Mouse (Mus musculus) heart, postnatal 4 days (tissue): ENCODE measurements around the gene Cope. TPM values are rescaled to one million over a fixed set of nuclear protein-coding genes. Genes with fewer than 3 reads are reported as not detected.
A peak's percentile ranks its signal among the peaks of the same experiment; 100 is the strongest.

Experiments
- DNase-seq: peaks from one replicate; pipeline ENCODE4 v3.0.0; 2021
- total RNA-seq, 2 experiments: library from RNA; stranded (reverse); gene quantifications; 2 replicates each; pipeline ENCODE4 v1.2.3; 2021

The Cope gene
- total RNA-seq, 2 experiments from 2014 or later, result 176 to 179 TPM

DNA sequence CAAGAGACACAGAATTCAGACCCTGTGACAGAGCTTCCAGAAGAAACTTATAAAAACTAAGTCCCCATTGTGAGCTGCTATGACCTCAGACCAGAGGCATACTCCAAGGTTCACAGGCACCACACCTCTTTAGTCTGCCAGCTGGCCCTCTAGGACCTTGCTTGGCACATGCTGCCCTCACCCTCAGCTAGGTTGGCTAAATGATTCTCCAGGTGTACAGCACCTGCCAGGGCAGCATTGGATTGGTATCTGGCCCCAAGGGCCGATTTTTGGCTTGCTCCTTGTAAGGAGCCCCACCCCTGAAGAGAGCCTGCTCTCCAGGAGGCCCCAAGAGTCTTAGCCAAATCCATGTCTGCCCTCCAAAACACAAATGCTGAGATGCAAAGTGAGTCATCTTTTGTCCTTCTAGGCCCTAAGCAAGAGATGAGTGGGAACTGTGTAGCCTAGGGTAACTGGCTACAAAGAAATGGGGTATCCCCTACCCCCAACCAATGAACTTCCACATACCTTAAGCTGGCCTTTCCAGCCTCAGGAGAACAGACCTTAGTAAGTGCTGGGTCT lies 45.6 kb downstream of the Cope start:
- no peak for DNase-seq

DNA sequence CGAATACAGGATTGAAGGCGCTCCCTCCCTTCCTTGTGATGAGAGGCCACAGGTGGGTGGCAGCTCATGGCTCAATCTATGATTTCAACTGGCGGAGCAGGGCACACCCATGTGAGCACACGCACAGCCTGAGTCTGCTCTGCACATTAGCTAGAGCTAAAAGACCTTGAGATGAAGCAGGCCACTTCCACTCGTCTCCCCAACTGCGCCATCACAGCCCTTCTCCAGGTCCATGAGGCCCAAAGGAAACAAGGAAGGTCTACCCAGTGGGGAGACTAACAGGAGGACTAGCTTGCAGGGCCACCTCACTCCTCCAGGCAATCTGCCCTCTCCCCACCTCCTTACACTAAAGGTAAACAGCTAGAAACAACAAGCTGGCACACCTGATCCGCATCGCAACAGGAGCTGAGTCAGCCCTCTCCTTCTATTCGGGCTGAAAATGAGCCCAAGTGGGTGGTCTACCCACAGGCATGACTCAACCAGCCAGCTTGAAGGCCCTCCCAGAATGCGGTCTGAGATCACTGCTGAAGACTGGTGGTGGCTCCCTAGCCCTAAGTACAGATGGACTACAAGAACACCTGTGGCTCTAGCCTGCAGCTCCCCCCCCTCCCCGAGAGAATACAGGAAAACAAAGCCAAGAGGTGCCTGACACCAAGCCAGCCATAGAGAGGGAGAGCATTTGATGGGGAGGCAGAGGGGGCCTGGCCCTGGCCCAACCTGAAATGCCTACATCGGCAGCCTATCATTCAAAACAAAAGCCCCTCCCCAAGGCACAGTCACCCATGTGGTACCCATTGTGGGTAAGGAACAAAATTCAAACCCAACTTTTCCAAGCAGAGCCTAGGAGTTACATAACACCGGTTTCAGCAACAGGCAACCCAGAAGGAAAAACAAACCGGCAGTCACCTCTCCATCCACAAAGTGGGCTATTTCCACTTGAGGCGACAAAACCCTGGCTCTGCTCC lies 49.0 kb downstream of the Cope start:
- no peak for DNase-seq

DNA sequence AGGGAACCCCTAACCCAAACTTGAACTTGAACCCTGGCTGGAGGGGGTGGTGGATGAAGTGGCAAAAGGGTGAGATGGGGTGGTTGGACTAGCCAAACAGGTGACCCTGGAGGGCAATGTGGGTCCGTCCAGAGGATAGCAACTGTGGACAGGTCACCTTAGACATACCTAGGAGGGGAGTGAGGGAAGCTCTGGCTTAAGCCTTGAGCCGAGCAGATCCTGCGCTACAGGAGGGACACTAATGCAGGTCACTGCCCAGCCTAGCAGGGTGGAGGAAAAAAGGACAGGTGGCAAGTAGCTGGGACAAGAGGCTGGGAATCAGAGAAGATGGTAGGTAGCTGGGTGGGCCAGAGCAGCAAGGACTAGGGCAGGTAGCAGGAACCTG lies 49.7 kb downstream of the Cope start:
- DNase-seq, result no peak

DNA sequence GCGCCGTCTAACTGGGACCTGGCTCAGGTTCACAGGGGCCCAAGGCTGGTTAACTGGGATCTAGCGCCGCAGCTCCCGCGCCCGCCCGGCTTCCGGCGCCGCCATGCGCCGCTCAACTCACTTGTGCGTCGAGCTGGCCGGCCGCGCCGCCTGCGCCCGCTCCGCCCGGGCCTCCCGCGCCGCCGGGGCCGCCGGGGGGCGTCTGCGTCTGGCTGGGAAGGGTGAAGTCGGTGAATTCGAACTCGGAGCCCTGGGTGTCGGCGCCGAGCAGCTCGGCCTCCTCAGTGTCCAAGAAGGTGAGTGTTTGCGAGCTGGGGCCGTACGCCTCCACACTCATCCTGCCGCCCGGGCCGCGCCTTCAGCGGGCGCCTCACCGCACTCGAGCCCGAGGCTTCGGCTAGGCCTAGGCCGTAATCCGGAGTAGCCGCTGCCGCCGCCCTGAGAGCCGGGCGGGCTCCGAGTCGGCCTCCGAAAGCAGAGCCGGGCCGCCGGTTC lies 50.4 kb downstream of the Cope start:
- peak; percentile 71 for DNase-seq

DNA sequence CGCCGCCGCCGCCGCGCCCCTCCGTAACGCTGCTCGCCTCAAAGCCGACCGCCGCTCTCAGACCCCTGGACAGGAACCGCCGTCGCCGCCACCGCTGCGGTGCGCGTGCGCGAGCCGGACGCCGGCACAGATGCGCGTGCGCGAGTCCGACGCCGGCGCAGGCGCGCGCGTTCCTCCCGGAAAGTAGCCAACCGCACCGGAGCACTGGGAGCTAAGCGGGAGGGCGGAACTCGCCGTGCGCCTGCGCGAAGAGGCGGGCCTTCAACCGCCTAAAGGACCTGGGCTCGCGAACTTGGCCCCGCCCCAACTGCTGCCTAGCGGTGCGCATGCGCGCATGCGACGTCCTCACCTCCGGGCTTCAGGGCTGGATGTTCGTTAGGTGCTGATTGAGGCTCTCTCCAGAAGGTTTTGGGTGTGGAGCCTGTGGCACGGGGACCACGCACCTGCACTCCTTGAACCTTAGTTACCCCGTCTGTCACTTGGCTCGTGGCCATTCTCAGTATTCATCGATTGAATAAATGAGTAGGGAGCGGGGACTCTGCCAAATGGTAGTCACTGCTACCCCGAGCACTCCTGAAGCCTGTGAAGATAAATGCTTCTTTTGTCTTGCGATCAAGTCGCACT lies 51.0 kb downstream of the Cope start, which contains the start of gene Upf1:
Upf1 (minus strand) TSS at position 85 of the 624 bp plus-strand sequence.
- peak; percentile 100 for DNase-seq

DNA sequence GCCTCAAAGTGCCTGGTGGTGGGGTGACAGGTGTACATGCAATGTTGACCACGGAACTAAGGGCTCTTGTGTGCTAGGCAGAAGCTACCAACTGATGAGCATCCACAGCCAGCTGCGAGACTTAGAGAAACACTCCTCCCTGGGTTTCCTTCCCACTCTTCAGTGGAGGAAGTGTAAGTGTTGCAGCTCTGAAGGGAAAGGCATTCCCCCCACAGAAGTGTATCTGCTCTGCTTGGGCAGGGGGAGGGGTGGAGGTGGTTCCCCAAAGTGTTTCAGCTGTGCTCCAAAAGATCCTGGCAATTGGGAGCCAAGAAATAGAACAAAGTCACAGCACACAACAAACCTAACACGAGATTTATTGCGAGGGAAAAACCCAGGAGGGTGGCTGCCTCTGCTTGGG lies 51.7 kb downstream of the Cope start:
- DNase-seq, result no peak

DNA sequence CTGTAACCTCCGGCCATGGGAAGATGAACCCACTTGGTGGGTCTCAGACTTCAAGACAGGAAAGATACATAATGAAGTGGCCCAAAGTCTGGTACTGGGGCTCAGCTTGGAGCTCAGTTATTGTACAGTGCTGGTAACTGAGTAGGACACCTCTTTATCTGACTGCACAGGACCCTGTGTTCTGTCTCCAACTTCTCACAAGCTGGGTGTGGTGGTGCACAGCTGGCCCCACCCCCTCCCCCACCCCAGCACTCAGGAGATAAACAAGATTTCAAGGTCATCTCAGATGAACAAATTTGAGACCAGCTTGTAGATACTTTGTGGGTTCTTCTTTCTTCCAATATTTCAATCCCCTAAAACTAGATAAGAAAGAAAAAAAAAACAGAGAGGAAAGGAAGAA lies 53.8 kb downstream of the Cope start:
- DNase-seq, result no peak

DNA sequence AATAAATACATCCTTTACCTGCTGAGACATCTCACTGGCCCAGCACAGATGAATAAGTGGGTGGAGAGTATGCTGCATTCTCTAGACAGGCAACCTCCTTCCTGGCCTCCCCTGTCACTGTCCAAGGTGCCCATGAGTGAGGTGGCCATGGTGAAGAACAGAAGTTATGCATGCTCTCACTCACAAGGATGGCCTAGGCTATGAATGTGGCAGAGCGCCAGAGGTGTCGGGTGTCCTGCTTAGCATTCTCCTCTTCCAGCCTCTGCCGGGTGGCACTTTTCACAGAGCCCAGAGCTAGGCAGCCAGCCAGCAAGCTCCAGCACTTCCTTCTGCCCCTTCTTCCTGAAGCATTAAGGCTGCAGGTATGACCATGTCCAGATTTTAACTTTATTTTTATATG lies 57.1 kb downstream of the Cope start:
- peak; percentile 77 for DNase-seq

DNA sequence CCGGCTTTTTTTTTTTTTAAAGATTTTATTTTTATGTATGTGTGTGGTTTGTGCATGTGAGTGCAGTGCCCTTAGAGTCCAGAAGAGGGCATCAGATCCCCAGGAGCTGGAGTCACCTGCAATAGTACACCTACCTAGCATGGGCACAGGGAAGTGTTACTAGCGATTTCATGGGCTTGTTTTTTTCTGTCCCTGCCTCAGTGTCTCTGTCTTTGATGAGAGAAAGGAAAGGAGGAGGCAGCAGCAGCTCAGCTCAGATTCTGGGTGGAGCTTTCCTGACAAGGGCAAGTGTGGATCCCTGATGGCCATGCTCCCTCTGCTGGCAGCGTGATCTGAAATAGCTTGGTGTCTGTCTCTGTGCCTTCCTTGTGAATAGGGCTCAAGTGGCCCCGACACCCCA lies 58.5 kb downstream of the Cope start:
- DNase-seq, result no peak

DNA sequence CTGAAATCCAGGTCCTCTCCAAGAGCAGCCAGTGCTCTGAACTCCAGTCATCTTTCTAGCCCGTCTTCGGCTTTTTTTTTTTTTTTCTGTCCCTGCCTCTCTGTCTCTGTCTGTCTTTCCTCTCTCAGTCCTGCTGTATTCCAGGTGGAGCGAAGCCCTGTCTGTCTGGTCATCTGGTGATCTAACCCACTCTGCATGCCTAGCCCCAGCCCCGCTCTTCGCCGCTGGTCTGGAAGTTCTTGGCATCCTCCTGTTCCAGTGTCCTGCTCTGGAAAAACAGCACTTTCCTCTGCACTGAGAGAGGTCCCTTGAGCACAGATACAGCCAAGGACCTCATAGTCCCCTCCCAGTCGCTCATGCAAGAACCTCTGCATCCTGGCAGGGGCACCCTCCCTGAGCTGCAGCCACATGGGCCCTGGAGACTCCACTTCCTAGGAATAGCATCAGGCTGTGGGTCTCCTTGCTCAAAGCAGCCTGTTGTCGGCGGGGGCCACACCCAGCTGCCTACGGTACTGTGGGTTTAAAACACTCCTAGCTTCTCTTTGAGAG lies 59.2 kb downstream of the Cope start:
- no peak for DNase-seq

Other genes with a start within 250 kb of the Cope start
- 1 to 10 TPM in 1 of 2 experiments, under 1 TPM in 1; 0.95 to 1.0 TPM for gene Tm6sf2, start 229.6 kb upstream of the Cope start, total RNA-seq
- not detected for gene Hapln4, start 219.1 kb upstream of the Cope start, total RNA-seq
- 1 to 10 TPM in 1 of 2 experiments, under 1 TPM in 1; 0.81 to 1.2 TPM for gene Ncan, start 181.6 kb upstream of the Cope start, total RNA-seq
- gene Nr2c2ap, start 171.2 kb upstream of the Cope start, total RNA-seq, result 10 to 100 TPM; 14.8 to 17.1 TPM
- gene Rfxank, start 163.4 kb upstream of the Cope start, total RNA-seq, result 10 to 100 TPM; 25.4 to 25.8 TPM
- 10 to 100 TPM; 28.0 to 29.1 TPM for gene Borcs8, start 163.0 kb upstream of the Cope start, total RNA-seq
- gene Mef2b, start 162.8 kb upstream of the Cope start, total RNA-seq, result under 1 TPM; 0.20 to 0.21 TPM
- 100 to 1,000 TPM; 100 to 110 TPM for gene Tmem161a, start 130.2 kb upstream of the Cope start, total RNA-seq
- gene Slc25a42, start 90.2 kb upstream of the Cope start, total RNA-seq, result 10 to 100 TPM; 25.9 to 28.0 TPM
- 10 to 100 TPM; 52.2 to 55.4 TPM for gene Sugp2, start 68.3 kb upstream of the Cope start, total RNA-seq
- 10 to 100 TPM; 10.2 to 10.6 TPM for gene Armc6, start 68.1 kb upstream of the Cope start, total RNA-seq
- gene Homer3, start 19.7 kb upstream of the Cope start, total RNA-seq, result 10 to 100 TPM; 36.2 to 36.4 TPM
- gene Ddx49, start within 50 bp of the Cope start, total RNA-seq, result 10 to 100 TPM; 37.2 to 46.4 TPM
- under 1 TPM; 0.43 to 0.56 TPM for gene Cers1, start 13.3 kb downstream of the Cope start, total RNA-seq
- under 1 TPM in 1 of 2 experiments, not detected in 1; 0.60 TPM for gene Gdf1, start 27.3 kb downstream of the Cope start, total RNA-seq
- gene Upf1, start 50.8 kb downstream of the Cope start, total RNA-seq, result 10 to 100 TPM; 44.1 to 45.9 TPM
- 1 to 10 TPM; 2.5 to 2.6 TPM for gene Comp, start 71.0 kb downstream of the Cope start, total RNA-seq
- gene Crtc1, start 137.1 kb downstream of the Cope start, total RNA-seq, result 10 to 100 TPM; 12.8 to 15.4 TPM
- 1 to 10 TPM; 8.2 to 9.2 TPM for gene Klhl26, start 174.4 kb downstream of the Cope start, total RNA-seq
- gene Tmem59l, start 184.8 kb downstream of the Cope start, total RNA-seq, result not detected
- gene Crlf1, start 190.6 kb downstream of the Cope start, total RNA-seq, result under 1 TPM in 1 of 2 experiments, not detected in 1; 0.55 TPM
- 100 to 1,000 TPM in 1 of 2 experiments, 10 to 100 TPM in 1; 96.9 to 109 TPM for gene Rex1bd, start 204.2 kb downstream of the Cope start, total RNA-seq
- gene Uba52, start 208.3 kb downstream of the Cope start, total RNA-seq, result 1,000 to 10,000 TPM; 1,698 to 1,707 TPM
- 100 to 1,000 TPM; 204 to 207 TPM for gene Fkbp8, start 225.2 kb downstream of the Cope start, total RNA-seq
- 10 to 100 TPM; 67.5 to 76.9 TPM for gene Kxd1, start 225.4 kb downstream of the Cope start, total RNA-seq
- 10 to 100 TPM; 16.7 to 17.6 TPM for gene Ell, start 236.9 kb downstream of the Cope start, total RNA-seq